Mouse (Mus musculus) monocyte, adult 5-6 weeks (primary cell): ENCODE data around the gene Impg1. TPM values are rescaled to one million over a fixed set of nuclear protein-coding genes. Genes with fewer than 3 reads are reported as not detected.

Experiments
- ATAC-seq: fragments of 153-309, 156-312 bp; replicated peaks from 2 replicates; pipeline ENCODE4 v1.8.0; 2017; ENCODE audit warnings: mild to moderate bottlenecking; ENCODE audit not compliant: low TSS enrichment, insufficient number of reproducible peaks, severe bottlenecking, poor library complexity, low FRiP score
- total RNA-seq: library from RNA; stranded (forward); fragments of 200-1000, 200-491, 200-594 nt; gene quantifications from 3 replicates; pipeline ENCODE4 v1.2.3, GENCODE M21; 2017

Gene Impg1
- total RNA-seq: not detected in 3 replicates

GRCm38 (mm10) chr9:80465381-80465780, at the start of gene Impg1:
Impg1 (minus strand) TSS chr9:80465481.
- ATAC-seq: no peak

GRCm38 (mm10) chr9:80509464-80510153, 44.3 kb upstream of the Impg1 start:
- ATAC-seq: no peak

DNA sequence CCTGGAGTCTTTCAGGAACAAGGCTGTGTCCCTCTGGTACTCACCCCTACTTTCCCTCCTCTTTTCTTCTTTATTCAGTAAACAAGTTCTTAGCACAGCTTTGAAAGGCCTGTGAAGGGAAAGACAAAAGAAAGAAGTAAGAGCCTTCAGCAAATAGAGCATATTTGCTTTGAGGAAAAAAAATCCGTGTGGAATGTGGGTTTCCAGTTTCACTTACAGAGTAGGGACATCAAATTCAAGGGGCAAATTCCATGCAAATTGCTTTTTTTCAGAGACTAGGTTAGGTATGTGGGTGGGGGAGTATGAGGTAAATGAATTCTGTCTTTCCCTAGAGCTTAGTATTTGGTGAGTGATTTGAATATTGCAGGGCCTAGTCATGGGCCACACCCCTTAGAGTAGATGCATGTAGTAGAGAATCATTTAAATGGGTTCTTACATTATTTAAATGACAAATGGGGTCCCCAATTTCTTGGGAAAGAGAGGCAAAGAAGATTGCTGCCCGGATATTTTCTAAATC, 39.3 kb upstream of the Impg1 start:
- ATAC-seq: no peak

GRCm38 (mm10) chr9:80491591-80491990, 26.3 kb upstream of the Impg1 start:
- no peak for ATAC-seq

- no peak for ATAC-seq
These were observed 4.9 kb downstream of the Impg1 start for GRCm38 (mm10) chr9:80460420-80460819.

DNA sequence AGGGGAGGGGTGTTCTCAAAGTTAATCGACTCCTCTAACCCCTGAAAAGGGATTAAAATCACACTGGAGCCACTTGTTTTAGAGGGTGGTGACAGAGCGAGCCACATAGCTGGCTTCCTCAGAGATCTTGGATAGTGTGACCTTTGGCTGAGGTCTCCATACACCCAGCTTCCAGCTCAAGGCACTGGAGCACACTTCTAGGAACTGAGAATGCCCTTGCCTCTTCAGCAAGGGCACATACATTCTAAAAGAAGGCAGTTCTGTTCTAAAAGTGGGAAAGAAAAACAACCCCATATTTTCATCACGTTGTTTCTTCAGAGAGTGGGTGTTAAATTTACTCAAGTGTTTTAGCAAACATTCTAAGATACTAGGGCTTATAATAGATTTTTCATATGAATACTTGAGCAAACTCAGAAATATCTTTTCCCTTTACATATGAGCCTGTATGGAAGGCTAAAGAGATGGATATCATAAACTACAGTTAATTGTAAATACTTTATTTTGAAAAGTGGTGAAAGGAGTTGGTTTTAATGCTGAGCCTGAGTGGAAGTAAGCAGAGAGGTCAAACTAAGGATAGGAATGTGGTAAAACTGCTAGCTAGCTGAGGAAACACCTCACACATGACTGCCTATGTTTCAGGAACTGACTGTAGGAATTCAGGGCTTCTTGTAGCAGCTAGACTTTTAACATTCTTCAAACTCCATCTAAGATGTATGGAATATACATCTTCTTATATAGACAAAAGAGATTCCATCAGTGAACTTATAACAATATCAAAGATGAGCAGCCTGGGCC, 14.6 kb downstream of the Impg1 start:
- ATAC-seq: no peak

GRCm38 (mm10) chr9:80441096-80441710, 24.1 kb downstream of the Impg1 start:
- no peak for ATAC-seq

- no peak for ATAC-seq
These were observed 73.9 kb downstream of the Impg1 start for GRCm38 (mm10) chr9:80391404-80391803.

- no peak for ATAC-seq
These were observed 74.3 kb downstream of the Impg1 start for GRCm38 (mm10) chr9:80391002-80391401.

- ATAC-seq: no peak
These were observed 77.4 kb downstream of the Impg1 start for GRCm38 (mm10) chr9:80387890-80388289.

GRCm38 (mm10) chr9:80386492-80386891, 78.8 kb downstream of the Impg1 start:
- ATAC-seq: no peak

GRCm38 (mm10) chr9:80386000-80386399, 79.3 kb downstream of the Impg1 start:
- ATAC-seq: no peak

DNA sequence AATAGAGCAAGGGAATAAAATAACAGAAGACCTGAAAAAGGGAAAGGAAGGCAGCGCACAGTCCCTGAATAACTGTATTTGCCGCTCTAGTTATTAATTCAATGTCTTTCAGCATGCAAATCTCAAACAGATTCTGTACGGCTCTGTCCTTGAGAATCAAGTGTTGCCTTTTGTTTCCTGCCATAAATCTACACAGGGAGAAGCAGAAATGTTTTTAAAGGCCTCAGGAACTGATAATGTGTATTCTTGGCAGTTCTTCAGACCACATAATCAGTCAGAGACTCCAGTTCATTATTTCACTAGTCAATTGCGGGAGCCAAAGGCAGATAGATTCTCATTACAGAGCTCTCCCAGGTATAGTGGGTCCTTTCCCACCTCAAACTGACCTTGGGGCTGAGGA, 82.6 kb downstream of the Impg1 start:
- ATAC-seq: no peak

- no peak for ATAC-seq
These were observed 85.1 kb downstream of the Impg1 start for GRCm38 (mm10) chr9:80380078-80380645.

DNA sequence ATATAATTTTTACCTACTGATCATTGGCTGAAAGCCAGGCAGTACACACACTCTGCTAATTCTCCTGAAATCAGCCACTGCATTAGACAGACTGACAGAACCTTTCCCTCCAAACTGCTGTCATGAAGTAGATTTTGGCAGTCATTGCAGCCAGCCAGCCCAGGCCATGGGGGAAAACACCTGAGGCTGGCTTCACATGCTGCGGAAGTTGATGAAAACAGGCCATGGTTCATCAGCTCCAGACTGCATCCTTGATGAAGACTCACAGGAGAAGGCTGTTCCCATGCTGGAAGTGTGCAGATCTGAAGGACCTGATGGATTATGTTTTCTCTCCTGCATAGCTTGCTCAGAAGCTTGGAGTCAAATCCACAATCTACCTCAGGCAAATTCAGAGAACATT, 91.2 kb downstream of the Impg1 start:
- no peak for ATAC-seq

DNA sequence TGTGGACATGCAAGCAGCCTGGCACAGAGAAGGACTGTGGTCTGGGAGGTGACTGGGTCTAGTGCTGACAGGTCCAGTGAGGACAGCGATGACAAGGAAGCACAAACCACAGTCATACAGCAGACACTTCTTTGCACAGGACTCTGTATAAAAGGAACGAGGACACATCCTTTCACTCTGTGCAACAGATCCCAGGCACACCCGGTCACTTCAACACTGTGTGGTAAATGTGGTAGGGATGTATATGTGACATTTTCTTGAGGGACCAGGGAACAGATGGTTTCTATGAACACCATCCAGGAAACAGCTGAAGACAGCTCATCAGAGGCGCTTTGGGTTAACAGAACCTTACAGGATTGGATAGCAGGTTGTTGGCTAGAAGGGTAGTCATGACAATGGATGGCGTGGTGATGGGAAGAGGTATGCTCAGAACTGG, 92.0 kb downstream of the Impg1 start:
- ATAC-seq: no peak

- ATAC-seq: no peak
These were observed 96.6 kb downstream of the Impg1 start for GRCm38 (mm10) chr9:80368636-80369035.

DNA sequence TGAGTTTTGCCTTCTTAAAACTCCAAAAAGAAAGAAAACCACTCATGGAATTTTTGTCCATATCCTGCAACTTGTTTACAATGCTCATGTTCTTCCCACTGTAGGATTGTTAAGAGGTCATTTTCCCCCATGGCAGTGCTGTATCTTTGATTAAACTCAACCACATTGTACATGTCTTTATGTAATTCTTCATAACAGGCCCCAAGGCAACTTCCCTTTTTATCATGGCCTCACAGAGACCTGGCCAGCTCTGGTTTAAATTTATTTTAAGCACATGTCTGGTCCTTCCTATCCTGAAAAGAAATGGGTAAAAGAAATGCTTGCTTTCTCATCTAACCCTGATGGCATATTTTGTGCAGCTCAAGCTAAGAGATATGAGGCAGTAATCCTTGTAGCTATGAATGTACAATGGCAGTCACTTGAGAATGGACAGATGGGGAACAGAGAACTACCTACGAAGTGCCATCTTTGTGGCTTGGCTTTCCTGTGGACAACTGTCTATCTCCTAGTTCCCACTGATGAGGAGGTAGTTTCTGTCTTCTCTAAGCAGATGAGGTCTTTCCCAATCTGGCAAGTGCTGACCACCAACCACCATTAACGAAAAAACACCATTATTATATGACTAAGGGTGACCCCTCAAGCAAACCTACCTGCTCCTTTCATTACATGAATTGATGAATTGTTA, 97.6 kb downstream of the Impg1 start:
- ATAC-seq: no peak

DNA sequence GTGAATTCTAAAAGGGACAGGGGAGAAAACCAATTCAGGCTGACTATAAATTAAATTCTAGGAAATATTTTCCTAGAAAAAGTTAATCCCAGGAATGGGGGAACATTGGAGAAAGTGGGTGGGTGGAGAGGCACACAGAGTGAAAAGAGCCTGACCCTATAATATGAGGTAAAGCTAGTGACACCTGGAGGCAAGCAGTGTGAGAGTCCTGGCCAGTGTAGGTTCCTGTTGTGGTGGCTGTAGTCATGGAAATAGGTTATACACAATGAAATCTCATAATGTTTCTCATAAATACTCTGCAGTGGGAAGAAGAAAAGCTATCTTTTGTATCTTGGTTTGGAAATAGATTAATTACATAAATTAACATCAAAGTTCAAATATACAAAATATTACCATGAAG, 105.2 kb downstream of the Impg1 start:
- ATAC-seq: no peak
